Mouse (Mus musculus): Measurements from ENCODE around the gene Itga6. TPM values are rescaled to one million over a fixed set of nuclear protein-coding genes. Genes with fewer than 3 reads are reported as not detected.

Gene Itga6
- polyA plus RNA-seq, 1 experiment: 75.0 TPM

DNA sequence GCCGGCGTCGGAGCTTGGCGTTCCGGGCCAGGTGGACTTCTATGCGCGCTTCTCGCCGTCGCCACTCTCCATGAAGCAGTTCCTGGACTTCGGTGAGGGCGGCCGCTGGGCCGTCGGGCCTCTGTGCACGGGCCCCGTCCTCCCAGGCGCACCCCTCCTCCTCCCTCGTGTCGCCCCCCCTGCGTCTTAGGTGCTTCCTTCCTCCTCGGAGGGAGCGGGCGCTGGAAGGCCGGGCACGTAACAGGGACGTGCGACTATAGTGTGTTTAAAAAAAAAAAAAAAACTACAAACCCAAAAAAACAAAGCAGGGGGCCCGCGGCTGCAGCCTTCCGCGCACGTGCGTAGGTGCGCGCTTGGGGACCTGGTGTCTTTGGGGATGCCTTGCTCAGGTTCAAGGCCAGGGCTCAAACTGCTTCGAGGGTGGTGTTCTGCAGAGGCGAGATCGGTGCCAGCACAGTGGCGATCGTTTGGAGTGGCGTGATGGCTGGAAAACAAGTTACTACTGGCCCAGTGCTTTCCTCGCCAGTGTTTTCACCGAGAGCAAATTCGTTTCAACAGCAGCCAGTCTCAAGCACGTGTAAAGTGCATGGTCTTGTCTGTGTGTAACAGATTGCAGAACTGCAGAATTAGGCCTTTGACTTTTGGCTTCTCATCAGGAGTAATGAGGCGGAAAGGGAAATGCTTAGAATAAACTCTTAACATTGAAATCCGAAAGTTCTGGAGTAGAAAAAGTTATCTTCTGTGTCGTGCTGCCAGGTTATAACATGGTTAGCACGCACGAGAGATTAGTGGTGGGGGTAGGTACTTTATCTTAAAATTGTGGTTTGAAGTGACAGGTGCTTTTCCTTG is 128.3 kb downstream of the Itga6 start:
- no peaks in the 10 kb centered on the region for H3K27me3 ChIP-seq (replicated peaks)
- peaks cover 30% of the 10 kb centered on the region for H3K36me3 ChIP-seq (replicated peaks; ENCODE audit: low read length)
- TF ChIP-seq FLI1 (IDR thresholded peaks at IDR 0.05; ENCODE audit: low read length): no peak
- no peak for TF ChIP-seq GATA1 (IDR thresholded peaks at IDR 0.05; ENCODE audit: borderline replicate concordance, low read length)
- peaks cover 39% of the 10 kb centered on the region for H3K4me1 ChIP-seq
- H3K9me3 ChIP-seq: no peaks in the 10 kb centered on the region
- H3K4me3 ChIP-seq (replicated peaks): peak overlapping the region; percentile 96

GRCm38 (mm10) chr2:71874422-71874821 is 129.0 kb downstream of the Itga6 start:
- peak overlapping the region; percentile 96 for H3K4me3 ChIP-seq (replicated peaks)
- peaks cover 40% of the 10 kb centered on the region for H3K4me1 ChIP-seq
- no peaks in the 10 kb centered on the region for H3K27me3 ChIP-seq (replicated peaks)
- TF ChIP-seq FLI1 (IDR thresholded peaks at IDR 0.05; ENCODE audit: low read length) (no peak), GATA1 (IDR thresholded peaks at IDR 0.05; ENCODE audit: borderline replicate concordance, low read length) (no peak)
- H3K9me3 ChIP-seq: no peaks in the 10 kb centered on the region
- H3K36me3 ChIP-seq (replicated peaks; ENCODE audit: low read length): peaks cover 35% of the 10 kb centered on the region

DNA sequence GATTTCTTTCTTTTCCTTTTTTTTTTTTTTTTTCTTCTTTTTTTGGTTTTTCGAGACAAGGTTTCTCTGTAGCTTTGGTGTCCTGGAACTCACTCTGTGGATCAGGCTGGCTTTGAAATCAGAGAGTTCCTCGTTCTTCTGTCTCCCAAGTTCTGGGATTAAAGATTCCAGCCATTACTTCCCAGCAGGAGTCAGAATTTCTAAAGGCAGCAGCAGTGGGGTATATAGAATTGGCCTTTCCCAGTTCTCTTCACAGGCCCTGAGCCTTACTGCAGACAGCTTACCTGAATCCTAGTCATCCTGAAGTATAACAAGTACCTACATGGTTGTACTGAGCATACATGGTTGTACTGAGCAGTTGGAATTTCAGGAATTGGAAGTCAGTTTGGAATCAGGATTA is 129.4 kb downstream of the Itga6 start:
- peak overlapping the region; percentile 81 for H3K4me3 ChIP-seq (replicated peaks)
- H3K36me3 ChIP-seq (replicated peaks; ENCODE audit: low read length): peaks cover 38% of the 10 kb centered on the region
- TF ChIP-seq GATA1 (IDR thresholded peaks at IDR 0.05; ENCODE audit: borderline replicate concordance, low read length) (no peak), FLI1 (IDR thresholded peaks at IDR 0.05; ENCODE audit: low read length) (no peak)
- no peaks in the 10 kb centered on the region for H3K9me3 ChIP-seq
- H3K4me1 ChIP-seq: peaks cover 40% of the 10 kb centered on the region
- no peaks in the 10 kb centered on the region for H3K27me3 ChIP-seq (replicated peaks)

DNA sequence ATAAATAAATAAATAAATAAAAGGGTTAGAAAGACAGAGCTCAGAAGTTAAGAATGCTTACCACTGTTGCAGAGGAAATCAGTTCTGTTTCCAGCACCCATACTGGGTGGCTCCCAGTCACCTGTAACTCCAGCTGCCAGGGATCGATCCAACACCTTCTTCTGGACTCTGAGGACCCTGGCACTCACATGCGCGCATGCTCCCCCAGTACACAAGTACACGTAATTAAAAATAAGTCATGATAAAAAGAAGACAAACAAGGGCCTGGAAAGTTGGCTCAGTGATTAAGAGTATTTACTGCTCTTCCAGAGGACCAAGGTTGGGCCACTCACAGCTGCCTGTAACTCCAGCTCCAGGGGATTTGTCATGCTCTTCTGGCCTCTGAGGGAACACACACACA is 132.4 kb downstream of the Itga6 start:
- no peaks in the 10 kb centered on the region for H3K9me3 ChIP-seq
- H3K4me1 ChIP-seq: peaks cover 32% of the 10 kb centered on the region
- H3K4me3 ChIP-seq (replicated peaks): no peak overlapping the region
- H3K36me3 ChIP-seq (replicated peaks; ENCODE audit: low read length): peaks cover 65% of the 10 kb centered on the region
- TF ChIP-seq FLI1 (IDR thresholded peaks at IDR 0.05; ENCODE audit: low read length): no peak
- TF ChIP-seq GATA1 (IDR thresholded peaks at IDR 0.05; ENCODE audit: borderline replicate concordance, low read length): no peak
- no peaks in the 10 kb centered on the region for H3K27me3 ChIP-seq (replicated peaks)

GRCm38 (mm10) chr2:71878441-71878840 is 133.0 kb downstream of the Itga6 start:
- no peaks in the 10 kb centered on the region for H3K27me3 ChIP-seq (replicated peaks)
- peaks cover 32% of the 10 kb centered on the region for H3K4me1 ChIP-seq
- TF ChIP-seq FLI1 (IDR thresholded peaks at IDR 0.05; ENCODE audit: low read length) (no peak), GATA1 (IDR thresholded peaks at IDR 0.05; ENCODE audit: borderline replicate concordance, low read length) (no peak)
- H3K9me3 ChIP-seq: no peaks in the 10 kb centered on the region
- H3K36me3 ChIP-seq (replicated peaks; ENCODE audit: low read length): peaks cover 71% of the 10 kb centered on the region
- H3K4me3 ChIP-seq (replicated peaks): no peak overlapping the region

DNA sequence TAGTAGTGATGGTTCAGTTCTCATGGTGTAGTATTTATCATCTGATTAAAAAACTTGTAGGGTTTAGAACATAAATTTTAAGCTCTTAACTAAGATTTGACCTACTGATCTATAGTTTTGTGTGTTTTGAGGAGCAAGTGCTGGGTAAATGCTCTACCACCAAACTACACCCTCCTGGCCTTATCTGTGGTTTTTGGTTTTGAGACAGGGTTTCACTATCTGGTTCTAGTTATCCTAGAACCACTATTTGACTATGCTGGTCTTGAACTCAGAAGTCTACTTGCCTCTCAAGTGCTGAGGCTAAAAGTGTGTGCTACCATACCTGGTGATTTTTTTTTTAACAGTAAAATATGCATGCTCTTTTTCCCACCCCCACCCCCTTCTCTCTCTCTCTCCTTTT is 133.5 kb downstream of the Itga6 start:
- no peaks in the 10 kb centered on the region for H3K27me3 ChIP-seq (replicated peaks)
- no peak overlapping the region for H3K4me3 ChIP-seq (replicated peaks)
- H3K9me3 ChIP-seq: no peaks in the 10 kb centered on the region
- TF ChIP-seq FLI1 (IDR thresholded peaks at IDR 0.05; ENCODE audit: low read length): no peak
- TF ChIP-seq GATA1 (IDR thresholded peaks at IDR 0.05; ENCODE audit: borderline replicate concordance, low read length): no peak
- peaks cover 76% of the 10 kb centered on the region for H3K36me3 ChIP-seq (replicated peaks; ENCODE audit: low read length)
- H3K4me1 ChIP-seq: peaks cover 27% of the 10 kb centered on the region

- TF ChIP-seq GATA1 (IDR thresholded peaks at IDR 0.05; ENCODE audit: borderline replicate concordance, low read length): no peak
- no peak for TF ChIP-seq FLI1 (IDR thresholded peaks at IDR 0.05; ENCODE audit: low read length)
- Histone ChIP-seq H3K27me3 (replicated peaks) (no peaks in the 10 kb centered on the region), H3K4me3 (replicated peaks) (no peak overlapping the region), H3K4me1 (peaks cover 3% of the 10 kb centered on the region; the same call in 1 of the 2 replicates), H3K9me3 (no peaks in the 10 kb centered on the region), H3K36me3 (replicated peaks; ENCODE audit: low read length) (peaks cover 91% of the 10 kb centered on the region)
These were observed 137.7 kb downstream of the Itga6 start for GRCm38 (mm10) chr2:71882914-71883651.

- Histone ChIP-seq H3K4me1 (no peaks in the 10 kb centered on the region), H3K36me3 (replicated peaks; ENCODE audit: low read length) (peaks cover 96% of the 10 kb centered on the region), H3K9me3 (no peaks in the 10 kb centered on the region), H3K27me3 (replicated peaks) (no peaks in the 10 kb centered on the region), H3K4me3 (replicated peaks) (no peak overlapping the region)
- TF ChIP-seq FLI1 (IDR thresholded peaks at IDR 0.05; ENCODE audit: low read length) (no peak), GATA1 (IDR thresholded peaks at IDR 0.05; ENCODE audit: borderline replicate concordance, low read length) (no peak)
These were observed 141.9 kb downstream of the Itga6 start for GRCm38 (mm10) chr2:71887269-71887668.

DNA sequence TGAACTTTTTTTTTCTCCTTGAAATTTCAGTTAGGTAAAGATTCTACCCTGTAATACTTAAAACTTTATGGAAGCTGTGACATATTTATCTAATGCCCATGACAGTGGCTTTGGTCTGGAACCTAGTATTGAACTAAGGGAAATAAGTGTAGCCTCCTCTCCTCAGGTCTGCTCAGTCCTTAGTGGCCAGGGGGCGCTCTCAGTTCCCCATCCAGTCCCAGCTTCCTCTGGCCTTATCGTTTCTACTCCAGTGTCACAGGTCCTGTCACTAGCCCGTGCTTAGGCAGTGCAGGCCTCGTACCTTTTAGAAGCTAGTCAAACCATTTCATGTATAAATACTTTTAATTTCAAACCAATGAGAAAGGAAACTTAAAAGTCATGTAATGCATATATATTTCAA is 143.0 kb downstream of the Itga6 start:
- Histone ChIP-seq H3K27me3 (replicated peaks) (no peaks in the 10 kb centered on the region), H3K36me3 (replicated peaks; ENCODE audit: low read length) (peaks cover 96% of the 10 kb centered on the region), H3K4me1 (no peaks in the 10 kb centered on the region), H3K4me3 (replicated peaks) (no peak overlapping the region), H3K9me3 (no peaks in the 10 kb centered on the region)
- TF ChIP-seq GATA1 (IDR thresholded peaks at IDR 0.05; ENCODE audit: borderline replicate concordance, low read length) (no peak), FLI1 (IDR thresholded peaks at IDR 0.05; ENCODE audit: low read length) (no peak)

DNA sequence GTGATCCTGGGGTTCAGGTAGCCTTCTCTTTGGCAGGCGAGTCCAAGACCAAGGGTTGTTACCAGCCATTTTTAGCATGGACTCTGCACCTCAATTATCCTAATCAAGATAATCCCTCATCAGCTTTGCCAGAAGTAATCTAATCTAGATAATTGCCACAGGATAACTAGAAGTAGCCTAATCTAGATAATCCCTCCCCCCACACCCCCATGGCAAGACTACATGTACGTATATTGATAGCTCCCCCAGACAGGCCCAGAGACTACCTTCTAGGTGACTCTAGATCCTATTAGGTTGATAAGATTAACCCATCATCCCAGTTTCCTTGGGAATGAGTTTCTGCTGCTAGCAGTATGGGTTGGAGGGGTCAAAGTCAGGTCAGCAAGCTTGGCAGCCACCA is 146.1 kb downstream of the Itga6 start:
- peaks cover 95% of the 10 kb centered on the region for H3K36me3 ChIP-seq (replicated peaks; ENCODE audit: low read length)
- H3K4me3 ChIP-seq (replicated peaks): no peak overlapping the region
- no peak for TF ChIP-seq GATA1 (IDR thresholded peaks at IDR 0.05; ENCODE audit: borderline replicate concordance, low read length)
- no peak for TF ChIP-seq FLI1 (IDR thresholded peaks at IDR 0.05; ENCODE audit: low read length)
- no peaks in the 10 kb centered on the region for H3K4me1 ChIP-seq
- H3K27me3 ChIP-seq (replicated peaks): no peaks in the 10 kb centered on the region
- H3K9me3 ChIP-seq: no peaks in the 10 kb centered on the region
